Mouse (Mus musculus) v-Abl transformed pro-B cells (cell line): ENCODE results near the gene Noc2l.

Experiments
- in situ Hi-C, 2 experiments: fragments of 400-800 bp; cut with MboI; formaldehyde crosslinking; loops; one replicate each; pipeline ENCODE4 v1.15.1; 2025; ENCODE audit not compliant: unreplicated experiment in 2 of 2

Noc2l gene

DNA sequence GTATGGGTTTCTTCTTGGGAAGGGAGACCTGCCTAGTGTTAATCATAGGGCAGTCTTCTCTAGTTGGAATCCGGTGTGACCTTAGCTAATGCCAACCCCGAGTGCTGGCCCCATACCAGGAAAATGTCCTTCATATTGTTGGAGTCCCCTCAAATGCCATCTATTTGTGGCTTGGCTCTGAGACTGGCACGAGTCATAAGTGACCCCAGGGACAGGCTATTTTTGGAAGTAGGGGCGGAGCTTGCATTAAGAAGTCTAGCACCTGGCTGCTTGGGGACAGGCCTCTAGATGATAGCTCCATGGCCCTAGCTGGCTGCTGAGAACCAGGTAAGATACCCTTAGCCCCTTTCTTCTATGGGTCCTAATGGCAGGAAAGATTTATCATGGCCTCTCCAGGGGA is 20.2 kb upstream of the Noc2l start, which contains the start of gene Perm1:
Perm1 (plus strand) TSS at position 220 of the 400 bp plus-strand sequence.
- in situ Hi-C loops, result no loop called here

DNA sequence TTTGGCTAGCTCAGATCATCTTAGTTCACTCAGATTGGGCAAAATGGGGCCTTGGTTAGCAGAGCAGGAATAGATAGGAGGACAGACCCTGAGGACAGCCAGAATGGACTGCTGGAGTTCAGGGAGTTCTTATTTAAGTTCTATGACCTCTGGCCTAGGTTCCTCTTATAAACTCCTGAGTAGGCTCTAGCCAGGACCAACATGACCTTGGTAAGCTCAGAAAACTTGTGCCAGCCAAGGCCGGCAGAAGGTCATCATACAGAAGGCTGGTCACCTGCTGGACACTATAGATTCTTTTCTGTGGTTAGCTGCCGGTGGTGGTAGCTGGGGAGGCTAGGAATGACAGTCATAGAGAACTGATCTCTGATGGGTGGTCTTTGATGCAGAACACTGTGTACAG is 19.6 kb upstream of the Noc2l start:
- in situ Hi-C loops, result no loop called here

- in situ Hi-C loops, result no loop called here
Observed at GRCm38 (mm10) chr4:156217022-156217669, 18.7 kb upstream of the Noc2l start.

DNA sequence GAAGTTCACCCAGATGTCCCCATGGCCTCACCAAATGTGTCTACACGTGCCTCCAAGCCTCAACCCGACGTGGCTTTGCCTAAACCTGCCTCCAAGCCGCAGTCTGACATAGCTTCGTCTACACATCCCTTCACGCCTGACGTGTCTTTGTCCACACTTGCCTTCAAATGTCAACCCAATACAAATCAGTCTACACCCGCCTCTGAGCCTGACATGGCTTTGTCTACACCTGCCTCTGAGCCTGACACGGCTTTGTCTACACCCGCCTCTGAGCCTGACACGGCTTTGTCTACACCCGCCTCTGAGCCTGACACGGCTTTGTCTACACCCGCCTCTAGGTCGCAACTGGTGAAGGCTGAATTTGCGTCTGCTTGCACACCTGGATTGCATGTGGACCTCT is 18.0 kb upstream of the Noc2l start:
- in situ Hi-C loops, result no loop called here

- in situ Hi-C loops, result no loop called here
Observed at GRCm38 (mm10) chr4:156219936-156220335, 15.9 kb upstream of the Noc2l start.

DNA sequence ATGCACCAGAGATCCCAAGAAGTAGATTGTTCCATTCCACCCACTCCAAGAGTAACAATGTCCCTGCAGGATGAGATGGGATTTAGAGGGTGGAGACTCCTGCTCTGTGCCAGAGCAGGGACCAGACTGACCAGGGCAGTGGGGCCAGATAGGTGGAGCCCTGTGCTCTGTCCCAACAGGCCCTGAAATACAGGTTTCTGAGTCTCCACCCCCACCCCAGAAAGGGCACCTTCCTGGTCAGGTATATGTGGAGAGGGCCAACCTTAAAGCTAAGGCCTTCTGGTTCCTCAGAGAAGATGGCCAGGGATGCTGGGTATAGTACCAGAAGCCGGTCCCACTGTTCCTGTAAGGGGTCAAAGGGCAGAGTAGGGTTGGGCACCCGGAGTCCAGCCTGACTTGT is 11.5 kb upstream of the Noc2l start:
- in situ Hi-C loops, result no loop called here

GRCm38 (mm10) chr4:156227752-156228392 is 7.9 kb upstream of the Noc2l start:
- in situ Hi-C loops, result no loop called here

DNA sequence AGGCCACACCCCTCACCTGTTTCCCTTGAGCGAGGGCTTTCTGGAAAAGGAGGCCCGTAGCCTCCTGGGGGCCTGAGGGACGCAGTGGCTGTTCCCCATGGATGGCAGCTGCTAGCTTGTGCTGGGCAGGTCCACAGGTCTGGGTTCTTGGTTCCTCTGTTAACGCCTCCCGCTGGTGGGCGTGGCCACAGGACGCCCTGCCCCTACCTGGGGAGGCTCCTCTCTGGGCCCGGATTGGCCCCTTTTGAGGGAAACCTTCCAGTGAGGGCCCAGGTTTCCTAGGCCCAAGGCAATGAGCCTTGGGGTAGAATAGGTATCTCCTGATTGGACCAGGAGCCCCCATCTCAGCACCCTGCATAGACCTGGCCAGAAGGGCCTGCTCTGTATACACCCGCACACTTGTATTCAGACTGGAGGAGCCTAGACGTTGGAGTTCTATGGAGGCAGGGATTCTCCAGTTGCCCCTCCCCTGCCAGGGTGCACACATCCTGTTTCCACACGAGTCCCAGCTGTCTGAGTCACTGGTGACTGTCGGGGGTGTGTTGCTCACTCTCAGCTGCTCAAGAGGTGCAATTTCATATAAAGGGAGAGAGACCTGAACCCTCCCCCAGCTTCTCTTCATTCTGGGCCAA is 7.3 kb upstream of the Noc2l start:
- in situ Hi-C loops, result no loop called here

DNA sequence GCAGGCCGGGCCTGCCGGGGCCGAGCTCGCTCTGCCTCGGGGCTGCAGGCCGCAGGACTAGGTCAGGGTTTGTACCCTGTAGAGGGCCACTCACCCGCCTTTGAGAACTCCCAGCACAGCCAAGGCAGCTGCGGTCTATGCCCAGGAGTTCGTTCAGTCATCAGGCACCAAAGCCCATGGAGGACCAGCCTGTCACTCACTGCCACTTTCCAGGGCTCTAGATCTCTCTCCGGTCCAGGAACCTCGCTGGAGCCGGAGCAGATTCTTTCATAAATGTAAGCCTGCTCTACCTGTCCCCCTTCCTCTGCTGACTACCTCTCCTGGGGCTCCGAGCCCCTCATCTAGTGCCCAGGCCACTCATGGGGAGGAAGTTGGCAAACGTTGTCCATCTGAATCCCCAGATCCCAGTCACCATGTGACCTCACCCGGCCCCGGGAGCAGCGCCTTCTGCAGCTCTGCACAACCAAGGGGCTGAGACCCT is 1.7 kb upstream of the Noc2l start:
- in situ Hi-C loops, result no loop called here

DNA sequence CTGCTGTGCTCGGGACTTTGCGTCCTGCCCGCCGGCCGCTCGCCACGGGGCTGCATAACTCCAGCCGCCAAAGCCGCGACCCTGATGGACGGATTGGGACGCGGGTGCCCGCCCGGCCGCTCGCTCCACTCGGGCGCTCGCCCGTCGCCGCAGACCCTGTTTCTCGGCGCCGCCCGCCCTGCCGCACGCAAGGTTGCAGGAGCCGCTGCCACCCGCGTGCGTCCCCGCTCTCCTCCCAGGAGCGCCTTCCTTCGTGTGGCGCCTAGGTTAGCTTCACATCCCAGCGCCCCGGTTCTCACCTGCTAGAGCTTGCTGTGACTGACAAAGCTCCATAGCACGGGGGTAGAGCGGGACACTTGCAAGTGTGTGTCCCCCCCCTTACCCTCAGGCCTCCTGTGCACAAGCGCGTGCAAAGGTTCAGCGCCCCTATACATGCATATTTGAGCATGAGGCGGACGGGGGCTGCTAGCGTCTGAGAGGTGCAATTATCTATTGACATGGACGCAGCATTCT is 1.1 kb upstream of the Noc2l start, which contains the start of gene Plekhn1:
Plekhn1 (minus strand) TSS at position 157 of the 513 bp plus-strand sequence.
- in situ Hi-C loops, result no loop called here

- in situ Hi-C loops, result no loop called here
Observed at GRCm38 (mm10) chr4:156235360-156235770, 445 bp upstream of the Noc2l start.

DNA sequence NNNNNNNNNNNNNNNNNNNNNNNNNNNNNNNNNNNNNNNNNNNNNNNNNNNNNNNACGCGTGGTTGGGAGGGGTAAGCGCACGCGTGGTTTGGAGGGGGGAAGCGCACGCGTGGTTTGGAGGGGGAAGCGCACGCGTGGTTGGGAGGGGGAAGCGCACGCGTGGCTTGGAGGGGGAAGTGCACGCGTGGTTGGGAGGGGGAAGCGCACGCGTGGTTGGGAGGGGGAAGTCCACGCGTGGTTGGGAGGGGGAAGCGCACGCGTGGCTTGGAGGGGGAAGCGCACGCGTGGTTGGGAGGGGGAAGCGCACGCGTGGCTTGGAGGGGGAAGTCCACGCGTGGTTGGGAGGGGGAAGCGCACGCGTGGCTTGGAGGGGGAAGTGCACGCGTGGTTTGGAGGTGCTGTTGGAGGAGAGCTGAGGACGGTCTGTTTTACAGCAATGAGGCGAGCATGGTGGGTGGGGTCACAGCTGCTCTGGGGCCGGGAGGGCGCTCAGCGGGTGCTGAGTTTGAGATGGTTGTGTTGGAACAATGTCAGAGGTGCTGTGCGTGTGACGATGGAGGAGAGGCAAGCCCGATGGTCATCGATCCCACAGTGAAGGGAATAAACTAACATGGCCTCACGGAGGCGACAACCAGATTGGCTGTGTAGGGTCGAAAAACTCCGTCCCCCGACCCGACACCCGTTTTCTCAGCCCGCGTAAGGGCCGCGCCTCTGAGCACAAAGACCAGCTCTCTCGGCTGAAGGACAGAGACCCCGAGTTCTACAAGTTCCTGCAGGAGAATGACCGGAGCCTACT is 1.0 kb downstream of the Noc2l start:
- in situ Hi-C loops, result no loop called here

- in situ Hi-C loops, result no loop called here
Observed at GRCm38 (mm10) chr4:156249567-156249966, 13.8 kb downstream of the Noc2l start.

- in situ Hi-C loops, result no loop called here
Observed at GRCm38 (mm10) chr4:156251081-156251480, 15.3 kb downstream of the Noc2l start.

GRCm38 (mm10) chr4:156252140-156252539 is 16.3 kb downstream of the Noc2l start:
- in situ Hi-C loops, result no loop called here

DNA sequence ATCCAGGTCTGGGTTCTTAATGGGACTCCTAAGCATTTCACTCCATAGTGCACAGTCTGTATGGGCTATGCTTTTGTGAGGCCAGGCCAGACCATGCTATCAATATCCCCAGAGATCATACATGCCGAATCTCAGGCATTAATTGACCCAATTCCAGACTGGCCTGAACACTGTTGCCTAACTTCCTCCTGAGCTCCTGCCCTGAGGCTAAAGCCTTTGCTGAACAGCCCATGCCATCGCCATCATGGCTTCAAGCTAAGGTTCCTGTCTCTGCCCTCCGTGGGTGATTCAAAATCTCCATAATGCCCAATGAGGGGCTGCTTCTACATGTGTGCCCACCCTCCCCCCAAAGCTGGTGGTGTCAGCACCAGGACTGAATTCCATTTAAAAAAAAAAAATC is 16.8 kb downstream of the Noc2l start:
- in situ Hi-C loops, result no loop called here

GRCm38 (mm10) chr4:156253043-156253442 is 17.2 kb downstream of the Noc2l start:
- in situ Hi-C loops, result no loop called here

- in situ Hi-C loops, result no loop called here
Observed at GRCm38 (mm10) chr4:156254361-156255077, 18.7 kb downstream of the Noc2l start.

- in situ Hi-C loops, result no loop called here
Observed at GRCm38 (mm10) chr4:156255078-156255839, 19.4 kb downstream of the Noc2l start, which contains the start of gene Samd11. Gene Samd11, minus strand, starts transcription at chr4:156255657.
